Comparison of ENCODE assay signal across 8 mouse cellular contexts in genomic region chr13:45390312-45390961, GRCm38 (mm10). TPM values are rescaled to one million over a fixed set of nuclear protein-coding genes. Genes with fewer than 3 reads are reported as not detected.
DNase-seq lines count a peak whose midpoint lies in the region; ATAC-seq and TF ChIP-seq lines count a peak whose summit lies in the region.

No protein-coding gene starts in this region.

- H3K4me3 ChIP-seq in embryonic fibroblast, embryonic 13.5 days (ENCODE audit: insufficient read depth, low read length) = peak overlapping the region; percentile 90
- peak overlapping the region; percentile 72 for H3K4me3 ChIP-seq in heart, postnatal 0 days (ENCODE audit: low read depth, low read length)
- peak overlapping the region; percentile 85 for H3K4me3 ChIP-seq in macrophage (ENCODE audit: inconsistent target)

- TF ChIP-seq POLR2A in embryonic fibroblast, embryonic 13.5 days (IDR thresholded peaks at IDR 0.05; ENCODE audit: low read depth, low read length) = peak; percentile 14; the same call in 1 of the 2 replicates

- H3K4me1 ChIP-seq in embryonic fibroblast, embryonic 13.5 days (ENCODE audit: control insufficient read depth, insufficient read depth, low read length) = peaks cover 12% of the 10 kb centered on the region
- H3K4me1 ChIP-seq in heart, postnatal 0 days (ENCODE audit: control insufficient read depth, insufficient read depth) = peaks cover 29% of the 10 kb centered on the region

- H3K27me3 ChIP-seq in heart, postnatal 0 days (ENCODE audit: control insufficient read depth, insufficient read depth, low read length) = no peaks in the 10 kb centered on the region

- WGBS in heart, postnatal 0 days = 2% methylated on average over 24 of the region's 25 CpGs
- 1% methylated on average over 22 of the region's 25 CpGs for WGBS in macrophage (ENCODE audit: missing documents)

- no peak for TF ChIP-seq CTCF in embryonic fibroblast, embryonic 13.5 days (IDR thresholded peaks at IDR 0.05; ENCODE audit: borderline replicate concordance, insufficient read depth, low read length)
- TF ChIP-seq CTCF in heart, postnatal 0 days (IDR thresholded peaks at IDR 0.05; ENCODE audit: low read depth) = no peak

- 0 out of 2 replicates have a peak, but pooled peaks cover 2% of the 10 kb centered on the region for H3K36me3 ChIP-seq in heart, postnatal 0 days (replicated peaks; ENCODE audit: control insufficient read depth, insufficient read depth, low read length)
- H3K36me3 ChIP-seq in macrophage (ENCODE audit: inconsistent target) = 0 out of 2 replicates have a peak, but pooled peaks cover 13% of the 10 kb centered on the region

- peak overlapping the region; percentile 98 for H3K4me2 ChIP-seq in heart, postnatal 0 days (ENCODE audit: low read depth, low read length)

- peak; percentile 51 to 57 for DNase-seq in B cell, adult 2 months
- peak; percentile 36 for DNase-seq in adrenal gland, postnatal 10 days
- DNase-seq in heart, postnatal 0 days (ENCODE audit: low spot score) = no peak
- DNase-seq in kidney, postnatal 36 days = peak; percentile 52 to 78
- DNase-seq in right cerebral cortex, postnatal 36 days (ENCODE audit: low spot score in 2 of 2) = peak; percentile 30
- DNase-seq in yolk sac, embryonic 10.5 days (ENCODE audit: low spot score) = no peak

- TF ChIP-seq EP300 in heart, postnatal 0 days (IDR thresholded peaks at IDR 0.05; ENCODE audit: low read depth) = no peak

- H3K79me2 ChIP-seq in macrophage (ENCODE audit: inconsistent target) = peaks cover 57% of the 10 kb centered on the region

- H3K27ac ChIP-seq in embryonic fibroblast, embryonic 13.5 days (ENCODE audit: insufficient read depth, low read length) = peak overlapping the region; percentile 89
- peak overlapping the region; percentile 84 for H3K27ac ChIP-seq in heart, postnatal 0 days (ENCODE audit: low read depth)
- peak overlapping the region; percentile 89 for H3K27ac ChIP-seq in macrophage

- no peak for ATAC-seq in heart, postnatal 0 days (ENCODE audit: insufficient read depth, low read depth)

- H3K9me3 ChIP-seq in heart, postnatal 0 days (replicated peaks; ENCODE audit: control insufficient read depth, low read length) = no peaks in the 10 kb centered on the region

- H3K9ac ChIP-seq in heart, postnatal 0 days (replicated peaks; ENCODE audit: low read depth, low read length) = peak overlapping the region; percentile 85

RNA-seq across cellular contexts. Expression of gene Mylip, which starts 0.9 kb away (rescaled TPM):
- total RNA-seq in adrenal gland, postnatal 10 days (2021) = 10 to 100 TPM; 20.6 to 22.0 TPM
- 16.9 and 37.5 TPM in 2 replicates for polyA plus RNA-seq in embryonic fibroblast, embryonic 13.5 days (2011; ENCODE audit: insufficient read length, low read depth, missing spikeins)
- 20.7 and 30.1 TPM in 2 replicates for total RNA-seq in heart, postnatal 0 days (2014; rRNA removed; ENCODE audit: low replicate concordance)
- 7.1 and 7.8 TPM in 2 replicates for polyA plus RNA-seq in heart, postnatal 0 days (2015; fragmentation: Nextera tagmentation; extraction: Ambion mirVana)
- total RNA-seq in macrophage (2018; cell fraction: chromatin; rRNA removed) = 100 to 1,000 TPM in 5 of 26 experiments, 10 to 100 TPM in 21; 30.3 to 189 (median 79.1) TPM
- total RNA-seq in macrophage (2018; cell fraction: cytosol; rRNA removed) = 100 to 1,000 TPM in 1 of 26 experiments, 10 to 100 TPM in 25; 33.3 to 105 (median 63.8) TPM
- 100 to 1,000 TPM in 16 of 26 experiments, 10 to 100 TPM in 10; 40.2 to 160 (median 103) TPM for total RNA-seq in macrophage (2018; cell fraction: nucleus; rRNA removed)
- 36.8 to 107 TPM (median 48.9 TPM) in 3 replicates for polyA plus RNA-seq in macrophage (2018)

Comparison
In these comparisons a context has a peak if more than half of its experiments do, and no peak if none do; other contexts are left out.
1. DNase-seq: peak in B cell, adult 2 months (2 of 2), adrenal gland, postnatal 10 days (single experiment), kidney, postnatal 36 days (2 of 2) and right cerebral cortex, postnatal 36 days (2 of 2); none in heart, postnatal 0 days (single experiment) and yolk sac, embryonic 10.5 days (single experiment).
2. Peak in every context shown above with its lines, with median percentiles within 50 percentile points of each other: H3K27ac ChIP-seq and H3K4me3 ChIP-seq.